Mouse (Mus musculus) lung, adult 2 months (tissue): Measurements from ENCODE around the gene Nfasc.

Experiments used
- CTCF ChIP-seq: fragments of 200-500 bp; IDR thresholded peaks from 2 replicates; pipeline ENCODE4 v1.5.1; 2011; ENCODE audit warnings: mild to moderate bottlenecking, low read length, control low read depth; ENCODE audit not compliant: insufficient read depth
- POLR2A ChIP-seq: fragments of 200-500 bp; IDR thresholded peaks from 2 replicates; pipeline ENCODE4 v1.6.1; 2011; ENCODE audit warnings: low read depth, mild to moderate bottlenecking, control low read depth, low read length, borderline replicate concordance; ENCODE audit errors: extremely low read depth

DNA sequence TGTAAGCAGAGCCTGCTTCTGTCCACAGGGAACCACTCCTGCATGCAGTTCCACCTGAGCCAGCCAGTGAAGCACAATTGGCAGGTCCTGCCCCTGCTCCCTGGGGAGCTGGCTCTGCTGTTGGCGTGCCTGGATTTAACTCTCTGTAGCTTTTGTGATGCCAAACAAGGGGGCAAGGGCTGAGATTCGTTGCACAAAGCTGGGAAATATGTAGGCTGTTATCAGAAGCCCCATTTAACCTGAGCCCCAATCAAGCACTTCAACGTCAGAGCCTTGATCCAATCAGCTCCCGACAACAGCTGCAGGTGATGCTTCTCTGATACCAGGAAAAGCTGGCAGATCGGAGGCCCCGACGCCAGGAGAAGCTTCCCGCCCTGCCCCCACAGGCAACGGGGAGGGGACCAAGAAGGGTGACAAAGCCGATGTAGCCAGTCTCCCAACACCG lies 2.5 kb downstream of the Nfasc start:
- TF ChIP-seq CTCF (no peak), POLR2A (no peak)
